Mouse (Mus musculus) cortical plate, adult 2 months (tissue): ENCODE data around the gene Isx. TPM values are rescaled to one million over a fixed set of nuclear protein-coding genes. Genes with fewer than 3 reads are reported as not detected.

Source experiments
- H3K27ac ChIP-seq: fragments of 200-500 bp; 2 replicates; pipeline ENCODE4 v1.5.1; 2012; ENCODE audit warnings: low read length, control low read depth, inconsistent platforms; ENCODE audit not compliant: insufficient read depth
- H3K4me1 ChIP-seq: fragments of 200-500 bp; 2 replicates; pipeline ENCODE4 v1.6.1; 2011; ENCODE audit warnings: low read length; ENCODE audit not compliant: control insufficient read depth, insufficient read depth
- H3K4me3 ChIP-seq: fragments of 200-500 bp; 2 replicates; pipeline ENCODE4 v1.5.1; 2011; ENCODE audit warnings: mild to moderate bottlenecking, low read length, control low read depth; ENCODE audit not compliant: insufficient read depth
- CTCF ChIP-seq: fragments of 200-500 bp; IDR thresholded peaks from 2 replicates; pipeline ENCODE4 v1.5.1; 2011; ENCODE audit warnings: mild to moderate bottlenecking, control low read depth, low read length; ENCODE audit not compliant: insufficient read depth; ENCODE audit errors: extremely low read depth
- POLR2A ChIP-seq: fragments of 200-500 bp; IDR thresholded peaks from 2 replicates; pipeline ENCODE4 v1.6.1; 2011; ENCODE audit warnings: mild to moderate bottlenecking, low read length, control low read depth; ENCODE audit not compliant: insufficient read depth; ENCODE audit errors: extremely low read depth
- polyA plus RNA-seq: library from polyadenylated mRNA; depleted of rRNA; stranded (reverse); fragments of >200 nt; gene quantifications from 2 replicates; pipeline ENCODE4 v1.2.3, GENCODE M21; 2012; rRNA removed

Isx gene
- polyA plus RNA-seq, 1 experiment: not detected

DNA sequence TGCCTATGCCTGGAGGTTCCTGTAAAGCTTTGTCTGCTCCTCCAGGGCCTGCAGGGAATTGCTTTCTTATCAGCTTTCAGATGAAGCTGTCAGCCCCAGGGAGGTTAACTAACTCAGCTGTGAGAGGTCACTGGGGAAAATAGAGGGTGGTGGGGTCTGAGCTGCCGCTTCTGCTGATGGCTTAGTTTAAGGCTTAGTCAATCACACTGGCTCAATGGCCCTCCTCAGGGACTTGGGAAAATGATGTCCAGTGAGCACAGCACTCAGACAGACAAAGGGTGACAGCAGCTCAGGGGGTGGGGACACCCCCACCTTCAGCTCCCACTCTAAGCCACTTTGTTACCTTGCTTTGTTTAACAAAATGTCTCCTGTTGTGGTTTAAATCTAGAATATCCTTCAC, 55.0 kb downstream of the Isx start:
- Histone ChIP-seq H3K4me3 (no peak overlapping the region), H3K4me1 (no peaks in the 10 kb centered on the region), H3K27ac (no peak overlapping the region)
- no peak for TF ChIP-seq CTCF
- no peak for TF ChIP-seq POLR2A

DNA sequence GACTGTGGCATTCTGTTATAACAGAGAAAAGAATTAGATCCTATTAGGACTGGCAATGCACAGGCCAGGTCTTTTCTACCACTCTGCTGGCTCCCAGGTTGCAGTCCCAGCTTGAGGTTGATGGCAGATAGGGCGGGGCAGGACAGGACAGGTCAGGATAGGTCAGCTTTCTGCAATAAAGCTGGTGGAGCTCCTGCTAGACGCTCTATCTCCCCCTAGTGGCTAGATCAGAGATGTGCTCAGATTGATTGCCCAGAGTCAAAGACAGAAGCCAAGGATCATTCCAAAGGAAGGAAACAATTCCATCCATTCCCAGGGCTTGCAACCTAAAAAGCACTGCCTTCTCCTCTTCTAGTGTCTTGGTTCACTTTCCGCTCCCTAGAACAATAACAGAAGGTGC, 57.8 kb downstream of the Isx start:
- no peak for TF ChIP-seq POLR2A
- peak; percentile 68 for TF ChIP-seq CTCF
- Histone ChIP-seq H3K4me3 (no peak overlapping the region), H3K4me1 (no peaks in the 10 kb centered on the region), H3K27ac (no peak overlapping the region)

DNA sequence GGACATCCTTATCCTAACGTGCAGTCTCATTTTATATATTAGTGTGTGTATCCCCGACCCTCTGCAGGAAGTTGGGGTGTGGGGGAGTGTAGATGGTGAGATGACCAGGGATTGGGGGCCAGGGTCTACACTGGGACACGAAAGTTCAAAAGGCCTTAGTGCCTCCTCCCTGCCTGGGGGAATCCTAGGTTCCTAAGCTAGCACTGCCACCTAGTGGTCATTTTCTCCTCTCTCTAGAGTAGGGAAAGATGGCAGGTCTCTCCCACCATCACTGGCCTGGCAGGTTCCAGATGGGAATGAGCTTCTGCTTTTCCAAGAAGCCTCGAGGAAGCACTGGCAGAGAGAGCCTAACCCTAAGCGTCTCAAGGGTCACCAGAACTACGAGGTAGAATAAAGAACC, 62.3 kb downstream of the Isx start:
- TF ChIP-seq POLR2A: no peak
- peak; percentile 85 for TF ChIP-seq CTCF
- no peaks in the 10 kb centered on the region for H3K4me1 ChIP-seq
- no peak overlapping the region for H3K4me3 ChIP-seq
- H3K27ac ChIP-seq: no peak overlapping the region

DNA sequence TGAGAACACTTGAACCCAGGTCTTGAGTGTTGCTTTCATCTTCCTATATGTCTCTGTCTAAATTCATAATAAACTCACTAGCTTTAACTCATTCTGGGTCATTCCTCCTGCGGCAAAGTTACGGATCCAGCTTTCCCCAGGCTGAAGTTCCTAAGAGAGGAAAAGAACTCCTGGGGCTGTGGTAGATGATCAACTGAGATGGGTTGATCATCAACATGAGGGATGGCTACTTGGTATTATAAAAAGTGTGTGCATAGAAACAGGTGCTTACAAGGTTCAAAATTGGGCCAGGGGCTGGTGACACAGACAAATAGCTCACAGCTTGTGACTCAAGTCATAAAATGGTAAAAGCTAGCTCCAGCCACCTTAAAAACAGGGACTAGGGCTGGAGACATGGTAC, 63.7 kb downstream of the Isx start:
- Histone ChIP-seq H3K27ac (no peak overlapping the region), H3K4me1 (no peaks in the 10 kb centered on the region), H3K4me3 (no peak overlapping the region)
- no peak for TF ChIP-seq POLR2A

DNA sequence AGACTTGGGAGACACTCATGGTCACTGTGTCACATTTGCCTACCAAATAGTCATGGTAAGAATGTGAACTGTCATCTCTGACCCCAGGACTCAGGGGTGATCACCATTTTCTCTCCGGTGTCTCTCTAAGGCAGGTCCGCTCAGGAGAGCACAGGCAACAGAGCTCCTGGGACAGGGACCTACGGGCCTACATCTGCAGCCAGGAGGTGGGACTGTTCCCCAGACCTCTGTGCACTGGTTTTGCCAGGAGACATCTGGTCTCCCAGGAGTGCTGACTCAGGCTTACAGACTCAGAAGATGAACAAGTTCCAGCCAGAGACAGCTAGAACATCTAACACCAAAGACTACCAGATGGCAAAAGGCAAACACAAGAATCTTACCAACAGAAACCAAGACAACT, 69.1 kb downstream of the Isx start:
- Histone ChIP-seq H3K27ac (no peak overlapping the region), H3K4me1 (no peaks in the 10 kb centered on the region), H3K4me3 (no peak overlapping the region)
- TF ChIP-seq CTCF (no peak), POLR2A (no peak)

Other genes starting within 250 kb of the Isx start
- 28.5 and 30.9 TPM in 2 replicates for gene Hmgxb4, start 120.2 kb downstream of the Isx start, polyA plus RNA-seq
- gene Tom1, start 160.5 kb downstream of the Isx start, polyA plus RNA-seq: 42.5 and 48.2 TPM in 2 replicates
- 6.5 and 6.8 TPM in 2 replicates for gene Hmox1, start 220.4 kb downstream of the Isx start, polyA plus RNA-seq
- 7.7 and 8.6 TPM in 2 replicates for gene Mcm5, start 236.4 kb downstream of the Isx start, polyA plus RNA-seq